Mouse (Mus musculus) heart, embryonic 14.5 days (tissue): ENCODE results near the gene Atrn. TPM values are rescaled to one million over a fixed set of nuclear protein-coding genes. Genes with fewer than 3 reads are reported as not detected.

Experiments
- ATAC-seq: fragments of 200-750 bp; cut with Nextera tagmentation; 2 replicates; pipeline ENCODE4 v1.8.0; 2017; ENCODE audit warnings: low read depth, moderate TSS enrichment; ENCODE audit not compliant: insufficient number of reproducible peaks, insufficient read depth, low FRiP score
- H3K27ac ChIP-seq, 2 experiments: fragments of 200-500 bp in 1 of 2; fragments of 300-500 bp in 1 of 2; sonication (generic) in 1 of 2; replicated peaks in 1 of 2; 2 replicates each; pipeline ENCODE4 v1.5.1; 2012 to 2014; ENCODE audit warnings: low read depth in 2 of 2, low read length in 2 of 2, control low read depth in 1 of 2, mild to moderate bottlenecking in 1 of 2, mixed read lengths in 1 of 2; ENCODE audit not compliant: control insufficient read depth in 1 of 2, insufficient read depth in 1 of 2
- H3K27me3 ChIP-seq: fragments of 300-500 bp; sonication (generic); 2 replicates; pipeline ENCODE4 v1.6.1; 2014; ENCODE audit warnings: mild to moderate bottlenecking, low read length, control low read depth; ENCODE audit not compliant: control insufficient read depth, insufficient read depth
- H3K36me3 ChIP-seq: fragments of 300-500 bp; sonication (generic); 2 replicates; pipeline ENCODE4 v1.6.1; 2014; ENCODE audit warnings: mild to moderate bottlenecking, control low read depth, low read length, mixed read lengths; ENCODE audit not compliant: control insufficient read depth, insufficient read depth
- H3K4me1 ChIP-seq, 2 experiments: fragments of 200-500 bp in 1 of 2; fragments of 300-500 bp in 1 of 2; sonication (generic) in 1 of 2; 2 replicates each; pipeline ENCODE4 v1.6.1; 2012 to 2014; ENCODE audit warnings: low read length in 2 of 2, control low read depth in 1 of 2, mixed read lengths in 1 of 2; ENCODE audit not compliant: control insufficient read depth in 2 of 2, insufficient read depth in 2 of 2
- H3K4me2 ChIP-seq: fragments of 300-500 bp; sonication (generic); 2 replicates; pipeline ENCODE4 v1.6.1; 2014; ENCODE audit warnings: mild to moderate bottlenecking, low read length
- H3K4me3 ChIP-seq, 2 experiments: fragments of 200-500 bp in 1 of 2; fragments of 300-500 bp in 1 of 2; sonication (generic) in 1 of 2; 2 replicates each; pipeline ENCODE4 v1.5.1; 2012 to 2014; ENCODE audit warnings: low read length in 2 of 2, mild to moderate bottlenecking in 2 of 2, control low read depth in 1 of 2, low read depth in 1 of 2, moderate library complexity in 1 of 2; ENCODE audit not compliant: control insufficient read depth in 1 of 2, insufficient read depth in 1 of 2
- H3K9ac ChIP-seq: fragments of 300-500 bp; sonication (generic); 2 replicates; pipeline ENCODE4 v1.6.1; 2014; ENCODE audit warnings: mild to moderate bottlenecking, low read length
- H3K9me3 ChIP-seq: fragments of 300-500 bp; sonication (generic); 2 replicates; pipeline ENCODE4 v1.6.1; 2016; ENCODE audit warnings: low read length, control low read depth; ENCODE audit not compliant: control insufficient read depth
- WGBS: fragments of 180-500 bp; shearing (Covaris S2); extraction: QIAGEN DNeasy Blood & Tissue Kit; methylation state at CpG from one replicate; pipeline ENCODE4 v1.1.7; 2014; 5-methylcytosine and 5-hydroxymethylcytosine counted together
- polyA plus RNA-seq: library from polyadenylated mRNA; unstranded; fragments of >200 nt; fragmentation: Nextera tagmentation; extraction: Ambion mirVana; gene quantifications from 2 replicates; pipeline ENCODE4 v1.2.1, GENCODE M21; 2014

Atrn gene
- polyA plus RNA-seq, 1 experiment from 2014 or later = 8.7 TPM

DNA sequence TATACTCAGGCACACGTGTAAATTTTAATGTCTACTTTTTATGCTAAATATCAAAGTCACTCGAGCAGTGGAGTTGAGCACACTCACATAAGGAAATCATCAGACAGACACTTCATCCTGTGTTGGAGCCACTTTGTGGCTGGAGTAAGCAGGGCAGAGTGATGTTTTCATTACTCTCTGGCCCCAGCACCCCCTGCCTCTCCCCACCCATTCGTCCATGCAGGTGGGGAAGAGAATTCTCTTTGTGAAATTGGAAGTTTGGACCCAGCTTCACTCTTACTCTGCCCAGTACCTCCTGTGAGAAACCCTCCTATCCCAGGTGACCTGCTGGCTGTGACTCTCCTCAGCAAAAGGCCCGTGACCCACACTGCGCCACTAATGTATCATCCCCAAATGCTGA, 132.4 kb downstream of the Atrn start:
- H3K4me1 ChIP-seq = peaks cover 7 to 17% of the 10 kb centered on the region in 2 experiments
- H3K4me2 ChIP-seq = no peak overlapping the region
- H3K9ac ChIP-seq = no peak overlapping the region
- H3K27me3 ChIP-seq = peaks cover 52% of the 10 kb centered on the region
- H3K36me3 ChIP-seq = no peaks in the 10 kb centered on the region
- H3K9me3 ChIP-seq = peaks cover 6% of the 10 kb centered on the region
- WGBS = 86% methylated on average over 5 of the region's 5 CpGs
- H3K27ac ChIP-seq = no peak overlapping the region
- no peak overlapping the region for H3K4me3 ChIP-seq
- no peak for ATAC-seq

DNA sequence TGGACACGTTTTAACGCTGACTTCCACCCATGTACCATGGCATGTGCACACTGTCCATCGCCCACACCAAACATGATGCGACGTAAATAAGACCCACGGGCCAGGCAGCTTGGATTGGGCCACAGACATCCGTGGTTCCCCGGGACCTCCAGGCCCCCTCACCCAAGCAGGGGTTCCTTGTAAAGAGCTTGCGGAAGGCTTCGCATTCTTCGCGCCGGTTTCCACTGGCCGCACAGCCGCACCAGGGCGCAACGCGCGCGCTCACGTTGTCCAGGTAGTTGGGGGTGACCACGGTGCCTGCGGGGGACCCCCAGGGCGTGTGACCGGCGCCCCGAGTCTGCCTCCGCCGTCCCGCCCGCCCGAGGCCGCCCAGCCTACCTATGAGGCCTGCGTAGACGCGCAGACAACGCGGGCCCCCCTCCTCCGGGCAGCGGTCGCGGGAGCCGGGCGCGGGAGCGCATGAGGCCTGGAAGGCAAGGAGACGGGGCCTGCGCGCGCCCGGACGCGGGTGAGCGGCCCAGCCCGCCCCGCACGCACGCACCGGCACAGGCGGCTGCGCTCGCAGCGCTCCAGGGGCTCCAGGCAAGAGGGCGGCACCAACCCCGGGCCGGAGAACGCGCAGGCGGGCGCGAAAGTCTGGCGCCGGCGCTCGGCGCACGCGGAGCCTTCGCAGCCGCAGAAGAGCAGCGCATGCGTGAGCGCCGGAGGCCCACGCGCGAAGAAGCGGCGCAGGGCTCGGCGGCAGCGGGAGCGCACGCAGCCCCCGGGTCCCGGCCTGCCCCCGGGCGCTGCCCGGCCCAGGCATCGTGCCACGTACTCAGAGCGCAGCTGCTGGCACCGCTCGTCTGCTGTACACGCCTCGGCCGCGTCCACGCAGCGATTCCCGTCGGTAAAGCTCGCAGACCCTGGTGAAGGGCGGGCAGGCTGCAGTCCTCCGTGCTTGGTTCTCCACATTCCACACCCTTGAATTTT, 134.8 kb downstream of the Atrn start:
- peak overlapping the region; percentile 96 for H3K4me2 ChIP-seq
- H3K27ac ChIP-seq = no peak overlapping the region
- H3K9ac ChIP-seq = peak overlapping the region; percentile 68
- peaks cover 13 to 28% of the 10 kb centered on the region in 2 experiments for H3K4me1 ChIP-seq
- peaks cover 51% of the 10 kb centered on the region for H3K27me3 ChIP-seq
- ATAC-seq = no peak; the same call in 1 of the 2 replicates
- peak overlapping the region; percentile 52 for H3K4me3 ChIP-seq
- 3% methylated on average over 115 of the region's 115 CpGs for WGBS
- H3K36me3 ChIP-seq = no peaks in the 10 kb centered on the region
- H3K9me3 ChIP-seq = no peaks in the 10 kb centered on the region

DNA sequence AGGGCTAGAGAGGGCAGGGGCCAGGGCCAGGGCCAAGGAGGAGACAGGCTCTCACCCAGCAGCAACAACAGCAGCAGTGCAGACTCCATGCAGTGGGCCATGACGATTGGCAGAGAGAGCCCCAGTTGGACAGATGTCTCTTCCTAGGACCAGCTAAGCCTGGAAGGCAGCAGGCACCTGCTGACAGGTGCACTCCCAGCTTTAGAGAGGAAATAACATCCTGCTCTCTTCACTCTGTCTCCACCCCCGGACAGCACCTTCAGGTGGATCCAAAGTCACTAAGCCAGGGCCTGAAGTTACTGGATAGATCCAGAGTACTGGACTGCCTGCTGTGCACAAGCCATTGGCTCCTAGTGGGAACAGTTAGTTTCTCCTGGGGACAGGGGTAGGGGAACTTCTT, 136.7 kb downstream of the Atrn start, which contains the start of gene Gfra4:
TSS of gene Gfra4 (minus strand) at position 101 of the 400 bp plus-strand sequence.
- 51% methylated on average over 2 of the region's 2 CpGs for WGBS
- Histone ChIP-seq H3K9me3 (no peaks in the 10 kb centered on the region), H3K4me1 (peaks cover 6 to 18% of the 10 kb centered on the region in 2 experiments), H3K4me2 (no peak within 1 kb of the TSS), H3K27ac (no peak within 1 kb of the TSS), H3K4me3 (no peak within 1 kb of the TSS), H3K36me3 (no peaks in the 10 kb centered on the region), H3K27me3 (peaks cover 49% of the 10 kb centered on the region), H3K9ac (no peak within 1 kb of the TSS)
- ATAC-seq = no peak

DNA sequence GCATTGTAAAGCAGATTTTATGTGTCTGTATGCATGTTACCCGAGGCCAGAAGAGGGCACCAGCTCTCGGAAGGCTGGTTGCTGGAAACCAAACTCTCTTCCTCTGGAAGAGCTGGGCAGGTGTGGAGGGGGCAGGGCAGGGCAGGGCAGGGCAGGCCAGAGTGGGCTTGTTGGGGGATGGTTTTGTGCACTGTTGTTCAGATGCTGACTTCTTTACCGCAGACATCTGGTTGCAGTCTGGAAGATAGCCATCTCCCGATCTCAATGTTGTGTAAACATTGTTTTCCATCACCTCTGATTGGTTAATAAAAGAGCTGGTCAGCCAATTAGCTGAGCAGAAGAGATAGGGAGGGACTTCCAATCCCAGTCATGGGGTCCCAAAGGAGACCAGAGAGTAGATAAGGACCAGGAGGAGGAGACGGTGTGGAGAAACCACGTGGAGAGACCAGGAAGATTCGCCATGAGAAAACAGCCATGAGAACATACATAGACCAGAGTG, 138.1 kb downstream of the Atrn start:
- peaks cover 40% of the 10 kb centered on the region for H3K27me3 ChIP-seq
- no peak for ATAC-seq
- H3K4me2 ChIP-seq = no peak overlapping the region
- no peaks in the 10 kb centered on the region for H3K9me3 ChIP-seq
- WGBS = 17% methylated on average over 7 of the region's 7 CpGs
- no peak overlapping the region for H3K4me3 ChIP-seq
- H3K4me1 ChIP-seq = peaks cover 6 to 16% of the 10 kb centered on the region in 2 experiments
- H3K27ac ChIP-seq = no peak overlapping the region
- no peaks in the 10 kb centered on the region for H3K36me3 ChIP-seq
- no peak overlapping the region for H3K9ac ChIP-seq

DNA sequence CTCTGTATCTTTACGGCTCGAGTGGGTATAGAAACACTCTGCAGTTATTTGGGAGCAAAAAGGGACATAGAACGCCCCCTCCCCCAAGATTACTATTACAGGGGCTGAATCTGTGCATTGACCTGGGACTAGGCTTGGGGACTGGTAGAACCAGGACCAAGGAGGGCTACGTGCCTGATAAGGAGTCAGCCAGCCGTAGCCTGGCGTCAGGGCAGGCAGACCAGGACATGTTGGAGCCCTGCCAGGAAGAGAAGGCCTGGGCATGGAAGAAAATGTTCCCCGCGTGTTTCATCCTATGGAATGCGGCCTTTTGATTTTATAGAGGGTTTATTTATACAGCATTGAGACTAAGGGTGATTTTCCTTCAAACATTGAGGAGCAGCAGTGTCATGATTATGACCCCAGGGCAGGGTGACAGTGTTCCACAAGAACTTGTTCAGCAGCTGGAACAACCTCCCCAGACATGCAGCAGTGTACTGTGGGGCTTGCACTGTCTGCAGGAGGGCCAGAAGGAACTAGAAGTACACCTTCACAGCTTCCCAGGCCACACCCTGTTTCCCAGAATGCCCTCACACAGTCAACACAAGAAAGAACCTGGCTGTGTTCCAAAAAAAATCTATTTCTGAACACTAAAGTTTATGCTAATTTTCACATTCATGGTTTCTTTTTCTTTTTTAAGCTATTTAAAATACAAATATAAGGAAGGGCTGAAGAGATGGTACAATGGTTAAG, 138.9 kb downstream of the Atrn start:
- Histone ChIP-seq H3K36me3 (no peaks in the 10 kb centered on the region), H3K4me1 (peaks cover 6 to 16% of the 10 kb centered on the region in 2 experiments), H3K9ac (no peak overlapping the region), H3K27me3 (peaks cover 32% of the 10 kb centered on the region), H3K27ac (0 out of 4 replicates have a peak overlapping the region, but pooled peaks of 1 of the 2 experiments have one; percentile 30), H3K4me2 (no peak overlapping the region), H3K9me3 (no peaks in the 10 kb centered on the region), H3K4me3 (no peak overlapping the region)
- 32% methylated on average over 9 of the region's 9 CpGs for WGBS
- no peak for ATAC-seq

DNA sequence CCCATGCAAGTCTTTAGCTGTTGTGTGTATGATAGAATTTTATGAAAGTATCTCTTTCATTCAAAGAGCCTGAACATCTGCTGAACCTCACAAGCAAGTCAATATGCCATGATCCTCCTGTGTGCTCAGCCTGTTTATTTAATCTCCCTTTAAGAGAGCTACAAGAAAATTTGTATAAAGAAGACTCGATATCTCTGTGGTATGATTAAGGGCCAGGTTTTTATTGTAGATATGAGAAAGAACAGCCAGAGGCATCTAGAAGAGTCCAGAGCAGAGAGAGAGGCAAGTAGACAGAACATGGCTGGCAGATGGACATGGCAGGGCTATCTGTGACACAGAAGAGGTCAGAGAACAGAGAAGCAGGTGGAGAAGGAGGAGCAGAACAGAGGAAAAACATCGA, 139.7 kb downstream of the Atrn start:
- WGBS = 67% methylated on average over 2 of the region's 2 CpGs
- H3K36me3 ChIP-seq = no peaks in the 10 kb centered on the region
- H3K4me1 ChIP-seq = peaks cover 6 to 16% of the 10 kb centered on the region in 2 experiments
- no peak overlapping the region for H3K27ac ChIP-seq
- peaks cover 27% of the 10 kb centered on the region for H3K27me3 ChIP-seq
- H3K4me2 ChIP-seq = no peak overlapping the region
- ATAC-seq = no peak
- no peaks in the 10 kb centered on the region for H3K9me3 ChIP-seq
- no peak overlapping the region for H3K4me3 ChIP-seq
- H3K9ac ChIP-seq = no peak overlapping the region

DNA sequence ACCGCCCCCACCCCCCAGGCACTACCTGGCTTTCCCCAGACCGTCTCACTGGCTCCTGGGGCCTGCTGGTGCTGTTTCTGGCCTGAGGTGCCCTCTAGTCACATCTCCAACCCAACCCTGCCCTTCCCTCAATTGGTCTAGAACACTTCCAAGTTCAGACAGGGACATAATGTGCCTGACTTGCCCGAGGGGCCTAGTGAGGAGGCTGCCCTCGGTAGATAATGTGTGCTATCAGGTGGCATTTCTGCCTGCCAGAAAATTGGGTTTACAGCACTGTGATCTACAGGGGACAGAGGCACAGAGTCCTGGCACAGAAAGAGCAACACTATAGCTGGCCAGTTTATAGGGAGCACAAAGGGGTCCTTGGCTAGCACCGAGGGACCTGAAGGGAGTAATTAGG, 145.7 kb downstream of the Atrn start:
- Histone ChIP-seq H3K36me3 (no peaks in the 10 kb centered on the region), H3K27ac (no peak overlapping the region), H3K4me1 (peaks cover 8 to 31% of the 10 kb centered on the region in 2 experiments; a peak in 3 of 4 replicates), H3K9me3 (no peaks in the 10 kb centered on the region), H3K4me2 (no peak overlapping the region), H3K4me3 (no peak overlapping the region), H3K9ac (no peak overlapping the region), H3K27me3 (peaks cover 45% of the 10 kb centered on the region)
- 68% methylated on average over 5 of the region's 5 CpGs for WGBS
- no peak for ATAC-seq
